28 mouse cellular contexts compared by ENCODE assay signal in genomic region chr15:62183803-62184202, GRCm38 (mm10).
"Had no signal": no experiment of that assay in that cellular context is flagged by ENCODE, and none has a peak within 500 bp of the region (broad histone marks: within the 10 kb centered on the region; RNA-seq: fewer than 3 reads in every experiment).

No protein-coding gene starts in this region.

- H3K4me3 ChIP-seq: gastrocnemius, adult 2 months; heart, embryonic 10.5 days; heart, embryonic 12.5 days; hindbrain, embryonic 10.5 days; hindbrain, embryonic 12.5 days; intestine, embryonic 15.5 days; layer of hippocampus, adult 2 months; left cerebral cortex, adult 2 months; limb, embryonic 10.5 days; limb, embryonic 12.5 days; liver, embryonic 13.5 days; liver, embryonic 15.5 days had no signal

- H3K4me1 ChIP-seq: hindbrain, embryonic 10.5 days; hindbrain, embryonic 12.5 days; intestine, embryonic 15.5 days had no signal

- H3K27ac ChIP-seq: gastrocnemius, adult 2 months; heart, embryonic 10.5 days; hindbrain, embryonic 10.5 days; hindbrain, embryonic 12.5 days; hindbrain, embryonic 14.5 days; intestine, embryonic 15.5 days; layer of hippocampus, adult 2 months; left cerebral cortex, adult 2 months; limb, embryonic 10.5 days; limb, embryonic 12.5 days; liver, embryonic 13.5 days; liver, embryonic 15.5 days had no signal

- H3K9ac ChIP-seq: heart, embryonic 12.5 days; hindbrain, embryonic 12.5 days; hindbrain, embryonic 14.5 days; intestine, embryonic 15.5 days; limb, embryonic 12.5 days; liver, embryonic 13.5 days; liver, embryonic 15.5 days had no signal

- ATAC-seq: hindbrain, embryonic 16.5 days; inflammation-experienced regulatory T-cells, adult 6 months; intestine, embryonic 15.5 days; intestine, postnatal 0 days had no signal

- H3K4me2 ChIP-seq: heart, embryonic 12.5 days; hindbrain, embryonic 12.5 days; hindbrain, embryonic 14.5 days; intestine, embryonic 15.5 days; limb, embryonic 12.5 days; liver, embryonic 11.5 days; liver, embryonic 13.5 days; liver, embryonic 15.5 days had no signal

- H3K9me3 ChIP-seq: heart, embryonic 10.5 days; heart, embryonic 12.5 days; hindbrain, embryonic 10.5 days; hindbrain, embryonic 12.5 days; intestine, embryonic 15.5 days; limb, embryonic 10.5 days; limb, embryonic 12.5 days; liver, embryonic 13.5 days; liver, embryonic 15.5 days had no signal

- DNase-seq: gastrocnemius, adult 2 months; gastrocnemius, postnatal 10 days; gastrocnemius, postnatal 25 days; heart, adult 18-20 months; heart, postnatal 10 days; heart, postnatal 4 days; kidney, adult 18-20 months; kidney, adult 8-10 months; kidney, postnatal 10 days; kidney, postnatal 25 days; kidney, postnatal 4 days; liver; liver, embryonic 13.5 days had no signal

- H3K27me3 ChIP-seq: heart, embryonic 12.5 days; hindbrain, embryonic 12.5 days; intestine, embryonic 15.5 days; limb, embryonic 12.5 days; liver, embryonic 13.5 days; liver, embryonic 15.5 days had no signal

- H3K36me3 ChIP-seq: heart, embryonic 10.5 days; heart, embryonic 12.5 days; hindbrain, embryonic 10.5 days; hindbrain, embryonic 12.5 days; intestine, embryonic 15.5 days; limb, embryonic 10.5 days; limb, embryonic 12.5 days; liver, embryonic 15.5 days had no signal
